Mouse (Mus musculus) hindbrain, embryonic 13.5 days (tissue): ENCODE measurements around the gene Mki67. TPM values are rescaled to one million over a fixed set of nuclear protein-coding genes. Genes with fewer than 3 reads are reported as not detected.

Experiments used
- polyA plus RNA-seq: library from polyadenylated mRNA; unstranded; fragments of >200 nt; fragmentation: Nextera tagmentation; extraction: Ambion mirVana; gene quantifications from 2 replicates; pipeline ENCODE4 v1.2.1, GENCODE M21; 2015

Gene Mki67
- polyA plus RNA-seq, 1 experiment from 2014 or later, result 8.1 TPM

Other genes starting within 250 kb of the Mki67 start
- gene Clrn3, start 187.7 kb downstream of the Mki67 start, polyA plus RNA-seq, result 0.05 TPM in 1 of 2 replicates, not detected in the other
- gene Ptpre, start 178.9 kb downstream of the Mki67 start, polyA plus RNA-seq, result 4.1 and 4.4 TPM in 2 replicates